Mouse (Mus musculus): ENCODE measurements at regions not wholly inside any gene's neighbourhood (a gene's known extent, or its start where the extent isn't known, plus 50 kb on each side); places are given as distances from the start of the nearest gene placed in this dataset.

DNA sequence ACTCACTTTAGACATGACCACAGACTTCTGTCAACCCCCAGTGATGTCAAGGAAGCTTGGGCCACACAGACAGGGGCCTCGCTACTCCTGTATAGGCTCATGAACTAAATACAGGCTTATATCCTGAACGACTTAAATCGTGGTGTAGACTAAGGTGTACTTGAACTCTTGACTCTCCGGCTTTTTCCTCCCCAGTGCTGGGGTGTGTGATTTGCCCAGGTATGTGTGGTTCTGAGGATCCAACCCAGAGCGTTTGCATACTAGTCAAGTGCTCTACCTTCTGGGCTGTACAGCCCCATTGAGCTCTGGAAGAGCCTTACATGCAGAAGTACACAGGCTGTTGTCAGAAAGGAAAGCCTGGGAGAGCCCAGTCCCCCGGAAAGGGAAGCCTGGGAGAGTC lies 143.2 kb upstream of the Zfp64 start:
- DNase-seq (ENCODE audit: low read depth, low spot score), result no peak
- H3K4me1 ChIP-seq (ENCODE audit: control insufficient read depth in 1 of 2, insufficient read depth in 2 of 2, low read length in 2 of 2), result no peaks in the 10 kb centered on the region
- H3K9me3 ChIP-seq (replicated peaks; ENCODE audit: insufficient read depth, low read length), result no peaks in the 10 kb centered on the region
- no peak overlapping the region for H3K9ac ChIP-seq (ENCODE audit: control insufficient read depth, low read depth, low read length, poor library complexity, severe bottlenecking)
- H3K27me3 ChIP-seq (ENCODE audit: control insufficient read depth in 1 of 2, insufficient read depth in 2 of 2, low read length in 2 of 2), result no peaks in the 10 kb centered on the region
- no peaks in the 10 kb centered on the region for H3K36me3 ChIP-seq (ENCODE audit: control insufficient read depth in 1 of 2, insufficient read depth in 2 of 2, low read length in 2 of 2)
- H3K79me2 ChIP-seq (ENCODE audit: control insufficient read depth, insufficient read depth, low read length, poor library complexity), result no peaks in the 10 kb centered on the region
- TF ChIP-seq USF2 (IDR thresholded peaks at IDR 0.05; ENCODE audit: borderline replicate concordance in 1 of 2, insufficient read depth in 1 of 2, low read depth in 1 of 2, low read length in 2 of 2) (no peak), MEF2A (IDR thresholded peaks at IDR 0.05; ENCODE audit: extremely low read depth, insufficient replicate concordance, low read depth, low read length, poor library complexity, severe bottlenecking) (no peak)
- H3K4me3 ChIP-seq (ENCODE audit: control insufficient read depth in 1 of 2, insufficient read depth in 1 of 2, low read depth in 2 of 2, low read length in 2 of 2), result no peak overlapping the region
- no peak overlapping the region for H3K27ac ChIP-seq (ENCODE audit: control insufficient read depth, low read depth, low read length)

DNA sequence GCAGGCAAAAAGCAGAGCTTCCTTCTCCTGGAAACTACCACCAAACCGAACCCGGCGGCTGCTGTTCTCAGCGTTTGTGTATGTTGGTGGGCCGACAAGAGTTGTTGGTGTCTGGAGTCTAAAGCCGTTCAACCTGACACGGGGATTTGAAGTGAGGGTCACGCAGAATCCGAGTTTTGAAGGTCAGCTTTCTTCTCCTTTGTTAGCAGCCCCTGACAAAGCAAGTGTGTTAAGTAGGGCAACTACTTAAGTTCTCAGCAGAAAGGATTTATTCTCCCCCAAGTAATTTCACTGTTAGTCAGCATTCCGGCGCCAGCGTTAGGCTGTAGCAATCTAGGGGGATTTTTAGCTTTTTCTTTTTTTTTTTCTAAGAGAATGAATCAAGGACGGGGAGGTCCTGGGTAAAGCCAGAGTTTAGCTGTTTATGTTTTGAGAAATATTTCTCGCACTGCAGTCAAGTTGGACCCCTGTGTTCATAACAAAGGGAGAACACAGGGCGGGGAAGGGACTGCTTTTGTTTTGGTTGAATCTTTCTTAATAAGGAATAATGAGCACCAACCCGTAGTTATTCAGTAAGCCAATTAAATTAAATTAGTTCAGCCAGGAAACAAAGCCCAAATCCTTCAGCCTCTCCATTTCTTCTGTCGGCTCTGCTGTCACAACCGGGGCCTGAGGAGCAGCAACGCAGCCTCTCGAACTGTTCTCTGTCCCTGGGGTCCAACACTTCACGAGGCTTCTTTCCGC lies 138.8 kb upstream of the Zfp64 start:
- DNase-seq (ENCODE audit: low read depth, low spot score), result no peak
- H3K27me3 ChIP-seq (ENCODE audit: control insufficient read depth in 1 of 2, insufficient read depth in 2 of 2, low read length in 2 of 2), result no peaks in the 10 kb centered on the region
- H3K9ac ChIP-seq (ENCODE audit: control insufficient read depth, low read depth, low read length, poor library complexity, severe bottlenecking), result no peak overlapping the region
- TF ChIP-seq POLR2AphosphoS2 (IDR thresholded peaks at IDR 0.05; ENCODE audit: low read length) (no peak), USF2 (IDR thresholded peaks at IDR 0.05; ENCODE audit: borderline replicate concordance in 1 of 2, insufficient read depth in 1 of 2, low read depth in 1 of 2, low read length in 2 of 2) (no peak)
- no peaks in the 10 kb centered on the region for H3K36me3 ChIP-seq (ENCODE audit: control insufficient read depth in 1 of 2, insufficient read depth in 2 of 2, low read length in 2 of 2)
- no peaks in the 10 kb centered on the region for H3K79me2 ChIP-seq (ENCODE audit: control insufficient read depth, insufficient read depth, low read length, poor library complexity)
- H3K4me3 ChIP-seq (ENCODE audit: control insufficient read depth in 1 of 2, insufficient read depth in 1 of 2, low read depth in 2 of 2, low read length in 2 of 2), result no peak overlapping the region
- no peaks in the 10 kb centered on the region for H3K4me1 ChIP-seq (ENCODE audit: control insufficient read depth in 1 of 2, insufficient read depth in 2 of 2, low read length in 2 of 2)
- no peak overlapping the region for H3K27ac ChIP-seq (ENCODE audit: control insufficient read depth, low read depth, low read length)
- H3K9me3 ChIP-seq (replicated peaks; ENCODE audit: insufficient read depth, low read length), result no peaks in the 10 kb centered on the region

DNA sequence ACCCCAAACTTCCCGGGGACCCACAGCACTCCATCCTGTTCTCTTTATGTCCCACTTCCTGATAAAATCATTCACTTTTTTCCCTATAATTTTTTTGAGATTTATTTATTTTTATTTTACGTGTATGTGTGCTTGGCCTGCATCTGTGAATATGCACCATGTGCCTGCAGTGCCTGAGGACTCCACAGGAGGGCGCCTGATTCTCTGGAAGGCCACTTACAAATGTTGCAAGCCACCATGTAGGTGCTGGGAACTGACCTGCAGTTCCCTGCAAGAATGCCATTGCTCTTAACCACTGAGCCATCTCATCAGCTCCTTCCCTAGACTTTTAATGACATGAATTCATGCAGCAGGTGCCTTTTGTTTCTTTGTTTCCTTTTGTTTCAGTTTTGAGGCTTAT lies 134.9 kb upstream of the Zfp64 start:
- no peaks in the 10 kb centered on the region for H3K79me2 ChIP-seq (ENCODE audit: control insufficient read depth, insufficient read depth, low read length, poor library complexity)
- no peak overlapping the region for H3K9ac ChIP-seq (ENCODE audit: control insufficient read depth, low read depth, low read length, poor library complexity, severe bottlenecking)
- no peak for DNase-seq (ENCODE audit: low read depth, low spot score)
- no peaks in the 10 kb centered on the region for H3K4me1 ChIP-seq (ENCODE audit: control insufficient read depth in 1 of 2, insufficient read depth in 2 of 2, low read length in 2 of 2)
- H3K4me3 ChIP-seq (ENCODE audit: control insufficient read depth in 1 of 2, insufficient read depth in 1 of 2, low read depth in 2 of 2, low read length in 2 of 2), result no peak overlapping the region
- no peaks in the 10 kb centered on the region for H3K27me3 ChIP-seq (ENCODE audit: control insufficient read depth in 1 of 2, insufficient read depth in 2 of 2, low read length in 2 of 2)
- no peaks in the 10 kb centered on the region for H3K9me3 ChIP-seq (replicated peaks; ENCODE audit: insufficient read depth, low read length)
- H3K36me3 ChIP-seq (ENCODE audit: control insufficient read depth in 1 of 2, insufficient read depth in 2 of 2, low read length in 2 of 2), result no peaks in the 10 kb centered on the region
- TF ChIP-seq ZKSCAN1 (IDR thresholded peaks at IDR 0.05; ENCODE audit: low read depth, low read length), result no peak
- TF ChIP-seq CTCF (IDR thresholded peaks at IDR 0.05 in 2 of 3, conservative IDR thresholded peaks at IDR 0.05 in 1 of 3; ENCODE audit: control insufficient read depth in 1 of 3, insufficient read depth in 1 of 3, low read depth in 2 of 3, low read length in 3 of 3, poor library complexity in 1 of 3, severe bottlenecking in 1 of 3), result 0 out of 6 replicates have a peak, but pooled peaks of 1 of the 3 experiments have one; percentile 8
- TF ChIP-seq HCFC1 (IDR thresholded peaks at IDR 0.05; ENCODE audit: low read depth, low read length), result no peak
- no peak overlapping the region for H3K27ac ChIP-seq (ENCODE audit: control insufficient read depth, low read depth, low read length)

Data from MEL (cell line).